Mouse (Mus musculus) forebrain, embryonic 11.5 days (tissue): ENCODE data around the gene Slc25a34. TPM values are rescaled to one million over a fixed set of nuclear protein-coding genes. Genes with fewer than 3 reads are reported as not detected.

ENCODE experiments used
- ATAC-seq: fragments of 200-750 bp; cut with Nextera tagmentation; replicated peaks from 2 replicates; pipeline ENCODE4 v1.8.0; 2017; ENCODE audit warnings: moderate TSS enrichment; ENCODE audit not compliant: low FRiP score
- DNase-seq: peaks from one replicate; pipeline ENCODE4 v3.0.0-alpha.2; 2017; ENCODE audit warnings: low spot score
- H3K27ac ChIP-seq: fragments of 300-500 bp; sonication (generic); 2 replicates; pipeline ENCODE4 v1.5.1; 2014; ENCODE audit warnings: low read depth, low read length
- H3K27me3 ChIP-seq: fragments of 300-500 bp; sonication (generic); 2 replicates; pipeline ENCODE4 v1.6.1; 2014; ENCODE audit warnings: mild to moderate bottlenecking, low read length, mixed read lengths; ENCODE audit not compliant: control insufficient read depth, insufficient read depth
- H3K36me3 ChIP-seq: fragments of 300-500 bp; sonication (generic); 2 replicates; pipeline ENCODE4 v1.6.1; 2014; ENCODE audit warnings: mild to moderate bottlenecking, low read length, moderate library complexity, mixed read lengths; ENCODE audit not compliant: control insufficient read depth, insufficient read depth
- H3K4me1 ChIP-seq: fragments of 300-500 bp; sonication (generic); replicated peaks from 2 replicates; pipeline ENCODE4 v1.6.1; 2014; ENCODE audit warnings: low read length, mixed read lengths; ENCODE audit not compliant: control insufficient read depth, insufficient read depth
- H3K4me2 ChIP-seq: fragments of 300-500 bp; sonication (generic); 2 replicates; pipeline ENCODE4 v1.6.1; 2014; ENCODE audit warnings: low read depth, mild to moderate bottlenecking, low read length, moderate library complexity, mixed read lengths; ENCODE audit not compliant: severe bottlenecking
- H3K4me3 ChIP-seq: fragments of 300-500 bp; sonication (generic); 2 replicates; pipeline ENCODE4 v1.5.1; 2014; ENCODE audit warnings: low read depth, low read length
- H3K9ac ChIP-seq: fragments of 300-500 bp; sonication (generic); 2 replicates; pipeline ENCODE4 v1.6.1; 2014; ENCODE audit warnings: low read length
- H3K9me3 ChIP-seq: fragments of 300-500 bp; sonication (generic); 2 replicates; pipeline ENCODE4 v1.6.1; 2016; ENCODE audit warnings: low read length, mixed read lengths; ENCODE audit not compliant: control insufficient read depth
- WGBS: fragments of 180-500 bp; shearing (Covaris S2); extraction: QIAGEN DNeasy Blood & Tissue Kit; methylation state at CpG from one replicate; pipeline ENCODE4 v1.1.7; 2014; 5-methylcytosine and 5-hydroxymethylcytosine counted together
- polyA plus RNA-seq: library from polyadenylated mRNA; unstranded; fragments of >200 nt; fragmentation: Nextera tagmentation; extraction: Ambion mirVana; gene quantifications from 2 replicates; pipeline ENCODE4 v1.2.1, GENCODE M21; 2014

Slc25a34 gene
- polyA plus RNA-seq, 1 experiment from 2014 or later = not detected

DNA sequence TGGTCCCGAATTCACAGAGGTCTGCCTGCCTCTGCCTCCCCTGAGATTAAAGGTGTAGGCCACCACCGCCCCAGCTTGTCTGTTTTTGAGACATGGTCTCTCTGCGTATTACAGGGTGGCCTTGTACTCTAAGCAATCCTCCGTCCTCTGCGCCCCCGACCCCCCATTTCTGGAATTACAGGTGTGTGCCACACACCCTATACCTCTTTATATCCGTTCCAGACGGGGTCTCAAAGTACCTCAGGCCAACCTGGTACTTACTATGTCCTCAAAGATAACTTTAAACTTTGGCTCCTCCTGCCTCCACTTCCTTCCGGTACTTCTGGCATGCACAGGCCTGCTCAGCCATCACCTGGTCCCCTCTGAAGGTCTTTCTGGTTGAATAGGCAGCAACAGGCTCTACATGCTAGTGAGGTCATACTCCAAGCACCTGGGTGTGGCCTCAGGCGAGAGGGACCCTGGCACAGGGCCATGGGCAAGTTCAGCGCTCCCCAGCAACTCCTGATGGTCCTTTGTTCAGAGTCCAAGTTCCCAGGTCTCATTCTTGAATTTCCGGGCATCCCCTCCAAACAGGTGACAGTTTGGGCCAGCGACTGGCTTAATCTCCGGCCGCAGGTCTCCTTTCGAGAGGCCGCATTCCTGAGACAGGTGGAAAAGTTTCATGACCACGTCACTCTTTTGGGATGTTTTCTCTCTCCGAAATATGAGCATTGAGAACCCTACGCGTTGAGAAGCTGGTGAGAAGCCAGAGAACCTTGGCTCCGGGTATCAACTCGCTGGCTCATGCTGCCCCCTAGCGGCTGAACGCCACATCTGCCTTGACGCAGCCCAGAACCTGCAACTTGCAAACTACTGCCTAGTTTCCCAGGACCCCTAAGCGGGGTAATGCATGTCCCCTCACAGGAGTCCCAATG, 48.6 kb downstream of the Slc25a34 start:
- Histone ChIP-seq H3K36me3 (no peaks in the 10 kb centered on the region), H3K4me2 (no peak overlapping the region), H3K4me1 (no peaks in the 10 kb centered on the region), H3K27ac (no peak overlapping the region), H3K9me3 (no peaks in the 10 kb centered on the region), H3K4me3 (no peak overlapping the region), H3K9ac (no peak overlapping the region), H3K27me3 (no peaks in the 10 kb centered on the region)
- WGBS = 44% methylated on average over 27 of the region's 27 CpGs
- DNase-seq = peak; percentile 93
- ATAC-seq = 0 out of 2 replicates have a peak, but pooled peaks have one; percentile 42

- Histone ChIP-seq H3K9me3 (no peaks in the 10 kb centered on the region), H3K36me3 (no peaks in the 10 kb centered on the region), H3K27me3 (no peaks in the 10 kb centered on the region), H3K4me3 (no peak overlapping the region), H3K27ac (no peak overlapping the region), H3K9ac (no peak overlapping the region), H3K4me1 (no peaks in the 10 kb centered on the region), H3K4me2 (no peak overlapping the region)
- 78% methylated on average over 6 of the region's 6 CpGs for WGBS
- no peak for DNase-seq
- no peak for ATAC-seq
These were observed 50.2 kb downstream of the Slc25a34 start for GRCm38 (mm10) chr4:141573359-141573966.

- Histone ChIP-seq H3K27ac (no peak overlapping the region), H3K4me2 (no peak overlapping the region), H3K9ac (no peak overlapping the region), H3K36me3 (no peaks in the 10 kb centered on the region), H3K27me3 (no peaks in the 10 kb centered on the region), H3K4me3 (no peak overlapping the region), H3K4me1 (no peaks in the 10 kb centered on the region), H3K9me3 (no peaks in the 10 kb centered on the region)
- 86% methylated on average over 7 of the region's 7 CpGs for WGBS
- DNase-seq (no peak), ATAC-seq (no peak)
These were observed 50.8 kb downstream of the Slc25a34 start for GRCm38 (mm10) chr4:141572668-141573358.

DNA sequence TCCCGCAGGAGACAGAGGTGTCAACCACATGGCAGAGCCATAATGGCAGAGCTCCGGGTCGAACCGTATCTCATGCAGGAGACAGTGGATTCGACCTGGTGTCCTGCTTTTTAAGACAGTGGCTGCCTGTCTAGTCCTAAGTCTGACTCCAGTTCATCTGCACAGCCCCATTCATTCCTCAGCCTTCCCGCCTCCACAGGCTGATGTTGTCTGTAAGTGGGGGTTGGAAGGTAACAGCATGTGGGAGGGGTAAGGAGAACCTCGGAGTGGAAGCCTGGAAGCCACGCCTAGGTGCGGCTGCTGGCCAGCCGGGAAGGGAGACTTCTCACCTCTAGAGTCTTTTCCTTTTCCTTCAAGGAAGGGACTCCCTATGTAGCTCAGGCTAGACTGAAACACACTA, 51.7 kb downstream of the Slc25a34 start:
- Histone ChIP-seq H3K4me3 (no peak overlapping the region), H3K27me3 (no peaks in the 10 kb centered on the region), H3K36me3 (no peaks in the 10 kb centered on the region), H3K4me2 (no peak overlapping the region), H3K27ac (no peak overlapping the region), H3K4me1 (no peaks in the 10 kb centered on the region), H3K9ac (no peak overlapping the region), H3K9me3 (no peaks in the 10 kb centered on the region)
- no peak for DNase-seq
- no peak for ATAC-seq
- 77% methylated on average over 10 of the region's 10 CpGs for WGBS

DNA sequence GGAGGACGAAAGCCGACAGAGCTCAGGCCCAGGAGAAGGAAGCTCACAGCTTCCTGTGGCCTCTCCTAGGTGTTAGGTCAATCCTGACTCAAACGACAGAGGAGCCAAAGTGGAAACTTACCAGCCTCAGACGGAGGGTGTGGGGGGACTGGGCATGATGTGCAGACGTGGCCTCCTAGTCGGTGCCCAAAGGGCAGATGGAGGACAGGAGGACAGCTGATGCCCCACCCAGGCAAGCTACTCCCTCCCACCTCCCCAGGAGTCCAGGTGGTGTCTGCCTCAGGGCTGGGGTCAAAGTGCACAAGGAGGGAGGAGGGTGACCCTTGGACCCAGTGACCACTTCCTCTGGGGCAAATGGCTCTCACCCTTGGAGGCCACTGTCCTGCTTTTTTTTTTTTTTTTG, 52.3 kb downstream of the Slc25a34 start:
- H3K9ac ChIP-seq = no peak overlapping the region
- DNase-seq (no peak), ATAC-seq (no peak)
- no peaks in the 10 kb centered on the region for H3K9me3 ChIP-seq
- H3K4me1 ChIP-seq = no peaks in the 10 kb centered on the region
- H3K36me3 ChIP-seq = no peaks in the 10 kb centered on the region
- no peak overlapping the region for H3K27ac ChIP-seq
- no peak overlapping the region for H3K4me3 ChIP-seq
- H3K4me2 ChIP-seq = no peak overlapping the region
- no peaks in the 10 kb centered on the region for H3K27me3 ChIP-seq
- 70% methylated on average over 6 of the region's 6 CpGs for WGBS

DNA sequence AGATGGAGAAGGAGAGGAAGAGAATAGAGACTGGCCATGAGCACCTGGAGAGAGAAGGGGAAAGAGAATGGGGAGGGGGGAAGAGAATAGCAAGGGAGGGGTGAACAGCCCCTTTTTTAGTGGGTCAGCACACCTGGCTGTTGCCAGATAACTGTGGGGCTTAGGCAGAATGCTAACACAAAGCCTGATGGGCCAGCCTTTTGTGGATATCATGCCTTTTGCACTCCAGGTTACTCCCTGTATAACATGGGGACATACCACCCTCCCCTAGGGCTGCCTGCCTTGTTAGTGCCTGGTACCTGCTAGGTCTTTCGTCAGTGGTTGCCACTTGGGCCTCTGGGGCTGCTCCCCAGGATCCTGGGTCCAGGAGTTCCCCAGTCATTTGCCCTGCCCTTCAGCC, 52.8 kb downstream of the Slc25a34 start:
- H3K36me3 ChIP-seq = no peaks in the 10 kb centered on the region
- 78% methylated on average over 1 of the region's 1 CpGs for WGBS

GRCm38 (mm10) chr4:141570004-141570403, 53.6 kb downstream of the Slc25a34 start:
- no peaks in the 10 kb centered on the region for H3K27me3 ChIP-seq
- DNase-seq = no peak
- H3K9ac ChIP-seq = no peak overlapping the region
- H3K4me2 ChIP-seq = no peak overlapping the region
- no peak overlapping the region for H3K4me3 ChIP-seq
- H3K4me1 ChIP-seq = no peaks in the 10 kb centered on the region
- H3K36me3 ChIP-seq = no peaks in the 10 kb centered on the region
- no peaks in the 10 kb centered on the region for H3K9me3 ChIP-seq
- no peak overlapping the region for H3K27ac ChIP-seq
- ATAC-seq = no peak
- 79% methylated on average over 6 of the region's 6 CpGs for WGBS

More for the DNA sequence above, 52.8 kb downstream of the Slc25a34 start:
- ATAC-seq = no peak
- no peaks in the 10 kb centered on the region for H3K27me3 ChIP-seq
- H3K27ac ChIP-seq = no peak overlapping the region
- no peaks in the 10 kb centered on the region for H3K4me1 ChIP-seq
- no peak overlapping the region for H3K9ac ChIP-seq
- H3K4me3 ChIP-seq = no peak overlapping the region
- DNase-seq = no peak
- H3K4me2 ChIP-seq = no peak overlapping the region
- H3K9me3 ChIP-seq = no peaks in the 10 kb centered on the region

- no peak overlapping the region for H3K4me3 ChIP-seq
- no peaks in the 10 kb centered on the region for H3K4me1 ChIP-seq
- no peaks in the 10 kb centered on the region for H3K36me3 ChIP-seq
- DNase-seq = no peak
- 86% methylated on average over 5 of the region's 5 CpGs for WGBS
- H3K4me2 ChIP-seq = no peak overlapping the region
- H3K27ac ChIP-seq = no peak overlapping the region
- H3K9ac ChIP-seq = no peak overlapping the region
- ATAC-seq = no peak
- H3K9me3 ChIP-seq = no peaks in the 10 kb centered on the region
- no peaks in the 10 kb centered on the region for H3K27me3 ChIP-seq
These were observed 54.7 kb downstream of the Slc25a34 start for GRCm38 (mm10) chr4:141568966-141569365.
